Mouse (Mus musculus): ENCODE measurements around the gene Sorcs3. TPM values are rescaled to one million over a fixed set of nuclear protein-coding genes. Genes with fewer than 3 reads are reported as not detected.

Gene Sorcs3
- not detected for total RNA-seq (2023)

DNA sequence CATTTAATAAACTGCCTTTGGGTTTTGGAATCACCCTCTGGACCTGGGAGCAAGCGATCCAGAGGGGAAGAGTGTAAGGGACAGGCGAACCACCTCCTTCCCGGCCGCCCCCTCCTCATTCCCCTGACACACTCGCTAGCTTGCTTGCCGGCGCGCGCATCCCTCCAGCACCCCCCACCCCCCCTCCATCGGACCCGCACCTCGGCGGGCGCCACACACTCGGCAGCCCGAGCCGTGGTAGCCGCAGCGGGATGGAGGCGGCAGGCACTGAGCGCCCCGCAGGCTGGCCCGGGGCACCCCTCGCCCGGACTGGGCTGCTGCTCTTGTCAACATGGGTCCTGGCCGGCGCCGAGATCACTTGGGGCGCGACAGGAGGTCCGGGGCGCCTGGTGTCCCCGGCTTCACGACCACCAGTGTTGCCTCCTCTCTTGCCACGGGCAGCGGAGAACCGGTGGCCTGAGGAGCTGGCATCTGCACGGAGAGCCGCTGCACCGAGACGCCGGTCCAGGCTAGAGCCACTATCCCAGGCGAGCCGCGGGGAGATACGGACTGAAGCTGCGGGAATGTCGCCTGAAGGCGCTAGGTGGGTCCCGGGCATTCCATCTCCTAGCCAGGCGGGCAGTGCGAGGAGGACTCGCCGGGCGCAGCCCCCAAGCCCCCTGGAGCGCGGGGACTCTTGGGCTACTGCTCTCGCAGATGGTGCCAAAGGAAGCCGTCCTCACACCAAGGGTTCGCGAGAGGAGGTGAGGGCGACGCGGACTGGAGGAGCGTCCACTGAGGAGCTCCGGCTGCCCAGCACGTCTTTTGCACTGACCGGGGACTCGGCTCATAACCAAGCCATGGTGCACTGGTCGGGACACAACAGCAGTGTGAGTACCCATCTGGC, at the start of gene Sorcs3:
Gene Sorcs3, plus strand, starts transcription at position 97 of the 886 bp plus-strand sequence.

Measured in B cell, adult 67 days (primary cell).